ENCODE assay signal across 8 mouse cellular contexts in the genomic region with DNA sequence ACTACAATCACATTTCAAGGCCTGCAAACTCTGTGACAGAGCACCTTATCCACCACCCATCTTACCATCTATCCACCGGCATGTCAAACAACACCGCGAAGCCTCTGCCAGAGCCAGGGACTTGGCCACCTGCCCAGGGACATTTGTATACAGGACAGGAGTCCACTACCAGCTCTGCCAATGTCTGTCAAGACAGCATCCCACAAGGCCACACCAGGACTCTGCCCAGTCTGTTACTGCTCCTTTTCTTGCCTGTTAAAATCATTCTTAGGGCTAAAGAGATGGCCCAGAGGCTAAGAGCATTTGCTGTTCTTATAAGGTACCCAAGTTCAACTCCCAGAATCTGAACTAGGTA. TPM values are rescaled to one million over a fixed set of nuclear protein-coding genes. Genes with fewer than 3 reads are reported as not detected.
DNase-seq lines count a peak whose midpoint lies in the region; ATAC-seq and TF ChIP-seq lines count a peak whose summit lies in the region.

No protein-coding gene starts in this region.

- peaks cover 3% of the 10 kb centered on the region; the same call in 1 of the 2 replicates for H3K4me1 ChIP-seq in intestine, embryonic 16.5 days (ENCODE audit: control insufficient read depth, insufficient read depth, low read length)
- H3K4me1 ChIP-seq in intestine, postnatal 0 days (replicated peaks; ENCODE audit: control insufficient read depth, insufficient read depth, low read length), result no peaks in the 10 kb centered on the region
- H3K4me1 ChIP-seq in thymus, adult 2 months (replicated peaks; ENCODE audit: control insufficient read depth, insufficient read depth, low read length), result no peaks in the 10 kb centered on the region

- no peak overlapping the region for H3K4me2 ChIP-seq in intestine, embryonic 16.5 days (ENCODE audit: low read depth, low read length)
- no peak overlapping the region for H3K4me2 ChIP-seq in intestine, postnatal 0 days (replicated peaks; ENCODE audit: low read depth)

- no peaks in the 10 kb centered on the region for H3K9me3 ChIP-seq in intestine, embryonic 16.5 days (ENCODE audit: control insufficient read depth, low read length)
- no peaks in the 10 kb centered on the region for H3K9me3 ChIP-seq in intestine, postnatal 0 days (ENCODE audit: control insufficient read depth)

- no peak for TF ChIP-seq CTCF in intestine, postnatal 0 days (IDR thresholded peaks at IDR 0.05; ENCODE audit: low read depth)
- no peak for TF ChIP-seq CTCF in thymus, adult 2 months (IDR thresholded peaks at IDR 0.05; ENCODE audit: borderline replicate concordance, control insufficient read depth, extremely low read depth, insufficient read depth, low read length, poor library complexity)

- no peak overlapping the region for H3K4me3 ChIP-seq in intestine, embryonic 16.5 days (ENCODE audit: low read length)
- no peak overlapping the region for H3K4me3 ChIP-seq in intestine, postnatal 0 days (ENCODE audit: low read depth, low read length)
- H3K4me3 ChIP-seq in thymus, adult 2 months (ENCODE audit: control insufficient read depth, insufficient read depth, low read length), result no peak overlapping the region

- no peaks in the 10 kb centered on the region for H3K27me3 ChIP-seq in intestine, embryonic 16.5 days (replicated peaks; ENCODE audit: control insufficient read depth, insufficient read depth, low read length)
- H3K27me3 ChIP-seq in intestine, postnatal 0 days (replicated peaks; ENCODE audit: control insufficient read depth, insufficient read depth, low read length), result no peaks in the 10 kb centered on the region
- no peaks in the 10 kb centered on the region for H3K27me3 ChIP-seq in thymus, adult 2 months (ENCODE audit: control insufficient read depth, insufficient read depth, low read length)

- H3K9ac ChIP-seq in intestine, embryonic 16.5 days (ENCODE audit: low read depth, low read length), result no peak overlapping the region
- no peak overlapping the region for H3K9ac ChIP-seq in intestine, postnatal 0 days (ENCODE audit: low read depth, low read length)

- DNase-seq in Muller cell, postnatal 12 days (ENCODE audit: inconsistent ontology term), result peak; percentile 38
- DNase-seq in cerebellum, adult 9-11 months, result peak; percentile 55
- DNase-seq in heart, postnatal 14 days, result peak; percentile 44 to 54
- peak; percentile 54 for DNase-seq in testis, postnatal 14 days (ENCODE audit: low spot score)
- DNase-seq in thymus, adult 2 months, result no peak

- WGBS in intestine, embryonic 16.5 days, result 51% methylated on average over 3 of the region's 3 CpGs
- 65% methylated on average over 3 of the region's 3 CpGs for WGBS in intestine, postnatal 0 days
- WGBS in thymus, adult 2 months, result 87% methylated on average over 3 of the region's 3 CpGs

- H3K36me3 ChIP-seq in intestine, embryonic 16.5 days (ENCODE audit: control insufficient read depth, insufficient read depth, low read length), result no peaks in the 10 kb centered on the region
- no peaks in the 10 kb centered on the region for H3K36me3 ChIP-seq in intestine, postnatal 0 days (ENCODE audit: control insufficient read depth, insufficient read depth)
- H3K36me3 ChIP-seq in thymus, adult 2 months (ENCODE audit: control insufficient read depth, insufficient read depth, low read length), result no peaks in the 10 kb centered on the region

- 0 out of 2 replicates have a peak, but pooled peaks have one; percentile 21 for ATAC-seq in intestine, embryonic 16.5 days
- ATAC-seq in intestine, postnatal 0 days, result no peak
- ATAC-seq in megakaryocyte progenitor cell, adult 5-6 weeks (replicated peaks; ENCODE audit: poor library complexity), result no peak

- H3K27ac ChIP-seq in intestine, embryonic 16.5 days (ENCODE audit: low read length), result no peak overlapping the region
- H3K27ac ChIP-seq in intestine, postnatal 0 days (ENCODE audit: low read depth, low read length), result no peak overlapping the region
- H3K27ac ChIP-seq in thymus, adult 2 months (ENCODE audit: control insufficient read depth, insufficient read depth, low read length), result no peak overlapping the region

- intact Hi-C loops in heart, postnatal 14 days (cut with DNase I), result no loop called here

- no peak for TF ChIP-seq POLR2A in thymus, adult 2 months (IDR thresholded peaks at IDR 0.05; ENCODE audit: control insufficient read depth, extremely low read depth, insufficient read depth, low read length, poor library complexity)

RNA-seq across cellular contexts. Expression of a gene that starts 53.4 kb away (rescaled TPM):
- 0.65 and 0.78 TPM in 2 replicates for polyA plus RNA-seq in intestine, embryonic 16.5 days (2015; fragmentation: Nextera tagmentation; extraction: Ambion mirVana)
- polyA plus RNA-seq in intestine, postnatal 0 days (2015; fragmentation: Nextera tagmentation; extraction: Ambion mirVana), result 0.68 and 0.74 TPM in 2 replicates
- 1,000 to 10,000 TPM in 1 of 2 experiments, 100 to 1,000 TPM in 1; 977 to 1,003 TPM for total RNA-seq in heart, postnatal 14 days (2021)
- total RNA-seq in megakaryocyte progenitor cell, adult 5-6 weeks (2015), result not detected in 2 replicates
- not detected in 2 replicates for total RNA-seq in megakaryocyte progenitor cell, adult 5-6 weeks (2017)
- polyA plus RNA-seq in thymus, adult 2 months (2012; rRNA removed), result 0.61 and 3.6 TPM in 2 replicates
